Mouse (Mus musculus): ENCODE results near the gene Snapc3. TPM values are rescaled to one million over a fixed set of nuclear protein-coding genes. Genes with fewer than 3 reads are reported as not detected.

The Snapc3 gene
- polyA plus RNA-seq, 1 experiment from 2014 or later: 27.2 TPM

- Histone ChIP-seq H3K27ac (ENCODE audit: low read length) (no peak overlapping the region), H3K9me3 (ENCODE audit: control insufficient read depth, low read length) (no peaks in the 10 kb centered on the region), H3K36me3 (ENCODE audit: control insufficient read depth, insufficient read depth, low read length) (no peaks in the 10 kb centered on the region), H3K4me1 (ENCODE audit: control insufficient read depth, insufficient read depth, low read length) (no peaks in the 10 kb centered on the region), H3K4me3 (ENCODE audit: low read length) (no peak overlapping the region), H3K27me3 (replicated peaks; ENCODE audit: control insufficient read depth, insufficient read depth, low read length) (no peaks in the 10 kb centered on the region), H3K9ac (ENCODE audit: low read depth, low read length) (no peak overlapping the region), H3K4me2 (ENCODE audit: low read depth, low read length) (no peak overlapping the region)
- no peak for ATAC-seq
- 28% methylated on average over 2 of the region's 2 CpGs for WGBS
Observed at GRCm38 (mm10) chr4:83390551-83390950, 27.0 kb upstream of the Snapc3 start.

GRCm38 (mm10) chr4:83391956-83392355, 25.6 kb upstream of the Snapc3 start:
- Histone ChIP-seq H3K4me1 (ENCODE audit: control insufficient read depth, insufficient read depth, low read length) (no peaks in the 10 kb centered on the region), H3K27me3 (replicated peaks; ENCODE audit: control insufficient read depth, insufficient read depth, low read length) (no peaks in the 10 kb centered on the region), H3K4me3 (ENCODE audit: low read length) (no peak overlapping the region), H3K9me3 (ENCODE audit: control insufficient read depth, low read length) (no peaks in the 10 kb centered on the region), H3K9ac (ENCODE audit: low read depth, low read length) (no peak overlapping the region), H3K4me2 (ENCODE audit: low read depth, low read length) (no peak overlapping the region), H3K36me3 (ENCODE audit: control insufficient read depth, insufficient read depth, low read length) (no peaks in the 10 kb centered on the region), H3K27ac (ENCODE audit: low read length) (no peak overlapping the region)
- ATAC-seq: no peak
- 34% methylated on average over 3 of the region's 3 CpGs for WGBS

GRCm38 (mm10) chr4:83393733-83394132, 23.8 kb upstream of the Snapc3 start:
- no peaks in the 10 kb centered on the region for H3K36me3 ChIP-seq (ENCODE audit: control insufficient read depth, insufficient read depth, low read length)
- ATAC-seq: no peak
- no peak overlapping the region for H3K4me2 ChIP-seq (ENCODE audit: low read depth, low read length)
- H3K27me3 ChIP-seq (replicated peaks; ENCODE audit: control insufficient read depth, insufficient read depth, low read length): no peaks in the 10 kb centered on the region
- H3K9ac ChIP-seq (ENCODE audit: low read depth, low read length): no peak overlapping the region
- WGBS: 90% methylated on average over 1 of the region's 1 CpGs
- H3K4me1 ChIP-seq (ENCODE audit: control insufficient read depth, insufficient read depth, low read length): no peaks in the 10 kb centered on the region
- H3K4me3 ChIP-seq (ENCODE audit: low read length): no peak overlapping the region
- no peak overlapping the region for H3K27ac ChIP-seq (ENCODE audit: low read length)
- no peaks in the 10 kb centered on the region for H3K9me3 ChIP-seq (ENCODE audit: control insufficient read depth, low read length)

- Histone ChIP-seq H3K27ac (ENCODE audit: low read length) (no peak overlapping the region), H3K4me2 (ENCODE audit: low read depth, low read length) (no peak overlapping the region), H3K36me3 (ENCODE audit: control insufficient read depth, insufficient read depth, low read length) (no peaks in the 10 kb centered on the region), H3K4me3 (ENCODE audit: low read length) (no peak overlapping the region), H3K4me1 (ENCODE audit: control insufficient read depth, insufficient read depth, low read length) (no peaks in the 10 kb centered on the region), H3K9me3 (ENCODE audit: control insufficient read depth, low read length) (no peaks in the 10 kb centered on the region), H3K27me3 (replicated peaks; ENCODE audit: control insufficient read depth, insufficient read depth, low read length) (no peaks in the 10 kb centered on the region), H3K9ac (ENCODE audit: low read depth, low read length) (no peak overlapping the region)
- no peak for ATAC-seq
- WGBS: 89% methylated on average over 4 of the region's 4 CpGs
Observed at GRCm38 (mm10) chr4:83396346-83396745, 21.2 kb upstream of the Snapc3 start.

- Histone ChIP-seq H3K27me3 (replicated peaks; ENCODE audit: control insufficient read depth, insufficient read depth, low read length) (no peaks in the 10 kb centered on the region), H3K9ac (ENCODE audit: low read depth, low read length) (no peak overlapping the region), H3K4me3 (ENCODE audit: low read length) (no peak overlapping the region), H3K4me1 (ENCODE audit: control insufficient read depth, insufficient read depth, low read length) (no peaks in the 10 kb centered on the region), H3K9me3 (ENCODE audit: control insufficient read depth, low read length) (no peaks in the 10 kb centered on the region), H3K4me2 (ENCODE audit: low read depth, low read length) (no peak overlapping the region), H3K36me3 (ENCODE audit: control insufficient read depth, insufficient read depth, low read length) (no peaks in the 10 kb centered on the region), H3K27ac (ENCODE audit: low read length) (no peak overlapping the region)
- no peak for ATAC-seq
- WGBS: 75% methylated on average over 9 of the region's 9 CpGs
Observed at GRCm38 (mm10) chr4:83396996-83397770, 20.3 kb upstream of the Snapc3 start.

- ATAC-seq: no peak
- WGBS: 77% methylated on average over 2 of the region's 2 CpGs
Observed at GRCm38 (mm10) chr4:83398527-83398926, 19.0 kb upstream of the Snapc3 start.

GRCm38 (mm10) chr4:83400691-83401595, 16.6 kb upstream of the Snapc3 start:
- Histone ChIP-seq H3K4me2 (ENCODE audit: low read depth, low read length) (no peak overlapping the region), H3K9me3 (ENCODE audit: control insufficient read depth, low read length) (peaks cover 7% of the 10 kb centered on the region), H3K36me3 (ENCODE audit: control insufficient read depth, insufficient read depth, low read length) (no peaks in the 10 kb centered on the region), H3K27me3 (replicated peaks; ENCODE audit: control insufficient read depth, insufficient read depth, low read length) (no peaks in the 10 kb centered on the region), H3K4me1 (ENCODE audit: control insufficient read depth, insufficient read depth, low read length) (no peaks in the 10 kb centered on the region), H3K9ac (ENCODE audit: low read depth, low read length) (no peak overlapping the region), H3K4me3 (ENCODE audit: low read length) (no peak overlapping the region), H3K27ac (ENCODE audit: low read length) (no peak overlapping the region)
- 87% methylated on average over 7 of the region's 7 CpGs for WGBS
- no peak for ATAC-seq

More at GRCm38 (mm10) chr4:83398527-83398926, 19.0 kb upstream of the Snapc3 start:
- H3K9ac ChIP-seq (ENCODE audit: low read depth, low read length): no peak overlapping the region
- H3K4me3 ChIP-seq (ENCODE audit: low read length): no peak overlapping the region
- H3K27me3 ChIP-seq (replicated peaks; ENCODE audit: control insufficient read depth, insufficient read depth, low read length): no peaks in the 10 kb centered on the region
- H3K4me1 ChIP-seq (ENCODE audit: control insufficient read depth, insufficient read depth, low read length): no peaks in the 10 kb centered on the region
- no peaks in the 10 kb centered on the region for H3K36me3 ChIP-seq (ENCODE audit: control insufficient read depth, insufficient read depth, low read length)
- H3K9me3 ChIP-seq (ENCODE audit: control insufficient read depth, low read length): peaks cover 5% of the 10 kb centered on the region
- H3K4me2 ChIP-seq (ENCODE audit: low read depth, low read length): no peak overlapping the region
- H3K27ac ChIP-seq (ENCODE audit: low read length): no peak overlapping the region

- H3K9me3 ChIP-seq (ENCODE audit: control insufficient read depth, low read length): peaks cover 7% of the 10 kb centered on the region
- no peaks in the 10 kb centered on the region for H3K27me3 ChIP-seq (replicated peaks; ENCODE audit: control insufficient read depth, insufficient read depth, low read length)
- H3K36me3 ChIP-seq (ENCODE audit: control insufficient read depth, insufficient read depth, low read length): no peaks in the 10 kb centered on the region
- H3K4me3 ChIP-seq (ENCODE audit: low read length): no peak overlapping the region
- ATAC-seq: no peak
- no peak overlapping the region for H3K9ac ChIP-seq (ENCODE audit: low read depth, low read length)
- no peak overlapping the region for H3K27ac ChIP-seq (ENCODE audit: low read length)
- H3K4me2 ChIP-seq (ENCODE audit: low read depth, low read length): no peak overlapping the region
- no peaks in the 10 kb centered on the region for H3K4me1 ChIP-seq (ENCODE audit: control insufficient read depth, insufficient read depth, low read length)
Observed at GRCm38 (mm10) chr4:83401712-83402111, 15.8 kb upstream of the Snapc3 start.

GRCm38 (mm10) chr4:83407688-83408087, 9.8 kb upstream of the Snapc3 start:
- Histone ChIP-seq H3K36me3 (ENCODE audit: control insufficient read depth, insufficient read depth, low read length) (no peaks in the 10 kb centered on the region), H3K9ac (ENCODE audit: low read depth, low read length) (no peak overlapping the region), H3K27ac (ENCODE audit: low read length) (no peak overlapping the region), H3K4me1 (ENCODE audit: control insufficient read depth, insufficient read depth, low read length) (no peaks in the 10 kb centered on the region), H3K9me3 (ENCODE audit: control insufficient read depth, low read length) (peaks cover 14% of the 10 kb centered on the region), H3K4me3 (ENCODE audit: low read length) (no peak overlapping the region), H3K4me2 (ENCODE audit: low read depth, low read length) (no peak overlapping the region), H3K27me3 (replicated peaks; ENCODE audit: control insufficient read depth, insufficient read depth, low read length) (no peaks in the 10 kb centered on the region)
- WGBS: 94% methylated on average over 6 of the region's 6 CpGs
- ATAC-seq: no peak
